Mouse (Mus musculus) B cell, adult 62 days (primary cell): ENCODE measurements around the gene Gas2l1. TPM values are rescaled to one million over a fixed set of nuclear protein-coding genes. Genes with fewer than 3 reads are reported as not detected.

ENCODE experiments used
- total RNA-seq: library from RNA; stranded (reverse); gene quantifications from 4 replicates; pipeline ENCODE4 v1.2.4, GENCODE M21; 2023

The Gas2l1 gene
- 1.8 to 2.6 TPM (median 2.2 TPM) in 4 replicates for total RNA-seq

GRCm38 (mm10) chr11:5065056-5065821, at the start of gene Gas2l1:
Gas2l1 (minus strand) TSS chr11:5065327.

GRCm38 (mm10) chr11:5098736-5099542, 33.8 kb upstream of the Gas2l1 start, which contains the start of the genes Rhbdd3 and Ewsr1:
Rhbdd3 (plus strand) TSS chr11:5098926.
Ewsr1 (minus strand) TSS chr11:5099266.

GRCm38 (mm10) chr11:5057856-5058641, 7.1 kb downstream of the Gas2l1 start, which contains the start of gene Rasl10a:
Rasl10a (plus strand) TSS chr11:5058128.

Other genes starting within 250 kb of the Gas2l1 start
- gene Nf2, start 215.8 kb downstream of the Gas2l1 start, total RNA-seq = 41.2 to 48.0 TPM (median 47.5 TPM) in 4 replicates
- 19.4 to 24.0 TPM (median 19.8 TPM) in 4 replicates for gene Nipsnap1, start 191.4 kb downstream of the Gas2l1 start, total RNA-seq
- 43.2 to 44.2 TPM (median 43.6 TPM) in 4 replicates for gene Thoc5, start 170.0 kb downstream of the Gas2l1 start, total RNA-seq
- gene Nefh, start 117.3 kb downstream of the Gas2l1 start, total RNA-seq = 0.29 to 0.44 TPM (median 0.42 TPM) in 3 of 4 replicates, not detected in the other
- gene Ap1b1, start 78.5 kb downstream of the Gas2l1 start, total RNA-seq = 95.3 to 116 TPM (median 110 TPM) in 4 replicates
- gene Rasl10a, start 7.2 kb downstream of the Gas2l1 start, total RNA-seq = 4.3 to 5.8 TPM (median 5.6 TPM) in 4 replicates
- gene Rhbdd3, start 33.6 kb upstream of the Gas2l1 start, total RNA-seq = 4.4 to 9.9 TPM (median 5.7 TPM) in 4 replicates
- gene Ewsr1, start 33.9 kb upstream of the Gas2l1 start, total RNA-seq = 627 to 664 TPM (median 642 TPM) in 4 replicates
- 24.1 to 29.7 TPM (median 27.7 TPM) in 4 replicates for gene Emid1, start 86.9 kb upstream of the Gas2l1 start, total RNA-seq
- 19.3 to 22.1 TPM (median 20.1 TPM) in 4 replicates for gene Kremen1, start 196.2 kb upstream of the Gas2l1 start, total RNA-seq